Mouse (Mus musculus): ENCODE results near the gene Tnfsf4. TPM values are rescaled to one million over a fixed set of nuclear protein-coding genes. Genes with fewer than 3 reads are reported as not detected.

Tnfsf4 gene
- polyA plus RNA-seq, 1 experiment, result not detected

GRCm38 (mm10) chr1:161380425-161380780 lies 14.8 kb upstream of the Tnfsf4 start:
- H3K27ac ChIP-seq (ENCODE audit: insufficient read depth, low read depth, low read length), result no peak overlapping the region
- TF ChIP-seq CTCF (IDR thresholded peaks at IDR 0.05; ENCODE audit: extremely low read depth, insufficient read length, insufficient replicate concordance, low read depth, low read length) (no peak), POLR2A (IDR thresholded peaks at IDR 0.05; ENCODE audit: low read depth, low read length) (no peak)
- 46% methylated on average over 5 of the region's 5 CpGs for WGBS
- H3K27me3 ChIP-seq (ENCODE audit: control insufficient read depth, insufficient read depth, low read length), result no peaks in the 10 kb centered on the region
- no peak overlapping the region for H3K4me3 ChIP-seq (ENCODE audit: low read depth, low read length)
- H3K36me3 ChIP-seq (ENCODE audit: control insufficient read depth, insufficient read depth, low read length), result no peaks in the 10 kb centered on the region
- no peaks in the 10 kb centered on the region for H3K4me1 ChIP-seq (ENCODE audit: control insufficient read depth, insufficient read depth, insufficient read length, low read length)

- 70% methylated on average over 2 of the region's 2 CpGs for WGBS
- H3K27me3 ChIP-seq (ENCODE audit: control insufficient read depth, insufficient read depth, low read length), result no peaks in the 10 kb centered on the region; the same call in 1 of the 2 replicates
- no peak overlapping the region for H3K4me3 ChIP-seq (ENCODE audit: low read depth, low read length)
- H3K4me1 ChIP-seq (ENCODE audit: control insufficient read depth, insufficient read depth, insufficient read length, low read length), result no peaks in the 10 kb centered on the region
- no peak overlapping the region for H3K27ac ChIP-seq (ENCODE audit: insufficient read depth, low read depth, low read length)
- no peaks in the 10 kb centered on the region for H3K36me3 ChIP-seq (ENCODE audit: control insufficient read depth, insufficient read depth, low read length)
- TF ChIP-seq CTCF (IDR thresholded peaks at IDR 0.05; ENCODE audit: extremely low read depth, insufficient read length, insufficient replicate concordance, low read depth, low read length) (no peak), POLR2A (IDR thresholded peaks at IDR 0.05; ENCODE audit: low read depth, low read length) (no peak)
These were observed 5.1 kb upstream of the Tnfsf4 start for GRCm38 (mm10) chr1:161390066-161390465.

GRCm38 (mm10) chr1:161392906-161393305 lies 2.3 kb upstream of the Tnfsf4 start:
- H3K27ac ChIP-seq (ENCODE audit: insufficient read depth, low read depth, low read length), result no peak overlapping the region
- no peak for TF ChIP-seq POLR2A (IDR thresholded peaks at IDR 0.05; ENCODE audit: low read depth, low read length)
- no peak for TF ChIP-seq CTCF (IDR thresholded peaks at IDR 0.05; ENCODE audit: extremely low read depth, insufficient read length, insufficient replicate concordance, low read depth, low read length)
- no peak overlapping the region for H3K4me3 ChIP-seq (ENCODE audit: low read depth, low read length)
- H3K27me3 ChIP-seq (ENCODE audit: control insufficient read depth, insufficient read depth, low read length), result no peaks in the 10 kb centered on the region; the same call in 1 of the 2 replicates
- no peaks in the 10 kb centered on the region for H3K36me3 ChIP-seq (ENCODE audit: control insufficient read depth, insufficient read depth, low read length)
- WGBS, result 68% methylated on average over 10 of the region's 10 CpGs
- no peaks in the 10 kb centered on the region; the same call in 1 of the 2 replicates for H3K4me1 ChIP-seq (ENCODE audit: control insufficient read depth, insufficient read depth, insufficient read length, low read length)

- TF ChIP-seq CTCF (IDR thresholded peaks at IDR 0.05; ENCODE audit: extremely low read depth, insufficient read length, insufficient replicate concordance, low read depth, low read length) (no peak), POLR2A (IDR thresholded peaks at IDR 0.05; ENCODE audit: low read depth, low read length) (no peak)
- WGBS, result 37% methylated on average over 5 of the region's 5 CpGs
- no peak overlapping the region for H3K4me3 ChIP-seq (ENCODE audit: low read depth, low read length)
- no peaks in the 10 kb centered on the region for H3K27me3 ChIP-seq (ENCODE audit: control insufficient read depth, insufficient read depth, low read length)
- no peaks in the 10 kb centered on the region for H3K36me3 ChIP-seq (ENCODE audit: control insufficient read depth, insufficient read depth, low read length)
- no peak overlapping the region for H3K27ac ChIP-seq (ENCODE audit: insufficient read depth, low read depth, low read length)
- no peaks in the 10 kb centered on the region; the same call in 1 of the 2 replicates for H3K4me1 ChIP-seq (ENCODE audit: control insufficient read depth, insufficient read depth, insufficient read length, low read length)
These were observed 401 bp downstream of the Tnfsf4 start for GRCm38 (mm10) chr1:161395610-161396009.

GRCm38 (mm10) chr1:161396351-161396750 lies 1.1 kb downstream of the Tnfsf4 start:
- no peak for TF ChIP-seq POLR2A (IDR thresholded peaks at IDR 0.05; ENCODE audit: low read depth, low read length)
- TF ChIP-seq CTCF (IDR thresholded peaks at IDR 0.05; ENCODE audit: extremely low read depth, insufficient read length, insufficient replicate concordance, low read depth, low read length), result no peak
- H3K36me3 ChIP-seq (ENCODE audit: control insufficient read depth, insufficient read depth, low read length), result no peaks in the 10 kb centered on the region
- H3K4me3 ChIP-seq (ENCODE audit: low read depth, low read length), result no peak overlapping the region
- 32% methylated on average over 10 of the region's 10 CpGs for WGBS
- no peak overlapping the region for H3K27ac ChIP-seq (ENCODE audit: insufficient read depth, low read depth, low read length)
- H3K4me1 ChIP-seq (ENCODE audit: control insufficient read depth, insufficient read depth, insufficient read length, low read length), result no peaks in the 10 kb centered on the region; the same call in 1 of the 2 replicates
- no peaks in the 10 kb centered on the region for H3K27me3 ChIP-seq (ENCODE audit: control insufficient read depth, insufficient read depth, low read length)

- H3K27ac ChIP-seq (ENCODE audit: insufficient read depth, low read depth, low read length), result no peak overlapping the region
- no peaks in the 10 kb centered on the region for H3K27me3 ChIP-seq (ENCODE audit: control insufficient read depth, insufficient read depth, low read length)
- no peaks in the 10 kb centered on the region; the same call in 1 of the 2 replicates for H3K4me1 ChIP-seq (ENCODE audit: control insufficient read depth, insufficient read depth, insufficient read length, low read length)
- WGBS, result 23% methylated on average over 6 of the region's 6 CpGs
- no peaks in the 10 kb centered on the region for H3K36me3 ChIP-seq (ENCODE audit: control insufficient read depth, insufficient read depth, low read length)
- no peak for TF ChIP-seq CTCF (IDR thresholded peaks at IDR 0.05; ENCODE audit: extremely low read depth, insufficient read length, insufficient replicate concordance, low read depth, low read length)
- TF ChIP-seq POLR2A (IDR thresholded peaks at IDR 0.05; ENCODE audit: low read depth, low read length), result no peak
- no peak overlapping the region for H3K4me3 ChIP-seq (ENCODE audit: low read depth, low read length)
These were observed 4.9 kb downstream of the Tnfsf4 start for GRCm38 (mm10) chr1:161400126-161400525.

DNA sequence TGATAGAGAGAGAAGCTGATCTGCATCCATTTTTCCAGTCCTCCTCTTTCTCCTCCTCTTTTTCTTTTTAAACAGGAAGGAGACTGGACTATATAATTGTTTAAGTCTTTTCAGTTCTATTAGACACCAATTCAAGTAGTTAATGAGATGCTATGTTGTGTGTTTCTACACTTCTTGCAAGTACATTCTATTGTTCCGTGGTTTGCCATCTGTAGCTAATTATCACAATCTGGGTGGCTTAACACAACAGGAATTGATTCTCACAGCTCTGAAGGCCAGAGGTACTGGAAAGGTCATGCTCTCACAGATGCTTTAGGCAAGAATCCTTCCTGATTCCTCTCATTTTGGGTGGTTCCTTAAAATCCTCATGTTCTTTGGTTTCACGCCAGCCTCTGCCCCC lies 7.9 kb downstream of the Tnfsf4 start:
- TF ChIP-seq CTCF (IDR thresholded peaks at IDR 0.05; ENCODE audit: extremely low read depth, insufficient read length, insufficient replicate concordance, low read depth, low read length) (no peak), POLR2A (IDR thresholded peaks at IDR 0.05; ENCODE audit: low read depth, low read length) (no peak)
- H3K36me3 ChIP-seq (ENCODE audit: control insufficient read depth, insufficient read depth, low read length), result no peaks in the 10 kb centered on the region
- H3K27ac ChIP-seq (ENCODE audit: insufficient read depth, low read depth, low read length), result no peak overlapping the region
- no peaks in the 10 kb centered on the region for H3K4me1 ChIP-seq (ENCODE audit: control insufficient read depth, insufficient read depth, insufficient read length, low read length)
- WGBS, result 76% methylated on average over 2 of the region's 2 CpGs
- no peak overlapping the region for H3K4me3 ChIP-seq (ENCODE audit: low read depth, low read length)
- no peaks in the 10 kb centered on the region for H3K27me3 ChIP-seq (ENCODE audit: control insufficient read depth, insufficient read depth, low read length)
